Mouse (Mus musculus): ENCODE results near the gene Nfam1. TPM values are rescaled to one million over a fixed set of nuclear protein-coding genes. Genes with fewer than 3 reads are reported as not detected.
A peak's percentile ranks its signal among the peaks of the same experiment; 100 is the strongest.

Gene Nfam1
- polyA plus RNA-seq, 1 experiment from 2014 or later = 1.7 TPM

GRCm38 (mm10) chr15:82955286-82955685 lies 77.8 kb downstream of the Nfam1 start:
- H3K9ac ChIP-seq (replicated peaks) = no peak overlapping the region
- peaks cover 95% of the 10 kb centered on the region for H3K4me1 ChIP-seq
- H3K4me2 ChIP-seq = no peak overlapping the region
- peaks cover 45% of the 10 kb centered on the region for H3K27me3 ChIP-seq (replicated peaks)
- no peak overlapping the region for H3K4me3 ChIP-seq (replicated peaks)
- WGBS = 83% methylated on average over 8 of the region's 8 CpGs
- no peak overlapping the region for H3K27ac ChIP-seq (replicated peaks)
- H3K9me3 ChIP-seq (replicated peaks) = no peaks in the 10 kb centered on the region
- ATAC-seq (ENCODE audit: low FRiP score) = no peak
- no peaks in the 10 kb centered on the region for H3K36me3 ChIP-seq

DNA sequence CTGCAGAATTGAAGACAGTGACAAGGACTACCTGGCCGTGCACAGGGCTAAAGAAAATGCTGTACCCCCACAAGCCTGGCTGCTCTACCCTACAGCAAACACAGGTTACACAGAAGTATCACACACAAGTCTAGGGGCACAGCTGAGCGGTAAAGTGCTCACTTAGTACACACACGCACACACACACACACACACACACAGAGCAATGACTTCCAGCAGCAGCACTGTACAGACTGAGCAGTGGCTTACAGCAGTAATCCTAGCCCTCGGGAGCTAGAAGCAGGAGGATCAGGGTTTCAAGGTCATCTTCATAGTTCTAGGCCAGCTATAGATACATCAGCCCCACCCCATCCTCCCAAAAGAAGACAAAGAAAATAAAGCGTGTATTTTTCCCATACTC lies 79.1 kb downstream of the Nfam1 start:
- no peak overlapping the region for H3K9ac ChIP-seq (replicated peaks)
- H3K9me3 ChIP-seq (replicated peaks) = no peaks in the 10 kb centered on the region
- H3K4me3 ChIP-seq (replicated peaks) = no peak overlapping the region
- WGBS = 72% methylated on average over 5 of the region's 5 CpGs
- ATAC-seq (ENCODE audit: low FRiP score) = no peak
- H3K4me2 ChIP-seq = no peak overlapping the region
- H3K36me3 ChIP-seq = no peaks in the 10 kb centered on the region
- H3K27ac ChIP-seq (replicated peaks) = no peak overlapping the region
- peaks cover 93% of the 10 kb centered on the region for H3K4me1 ChIP-seq
- peaks cover 50% of the 10 kb centered on the region for H3K27me3 ChIP-seq (replicated peaks)

DNA sequence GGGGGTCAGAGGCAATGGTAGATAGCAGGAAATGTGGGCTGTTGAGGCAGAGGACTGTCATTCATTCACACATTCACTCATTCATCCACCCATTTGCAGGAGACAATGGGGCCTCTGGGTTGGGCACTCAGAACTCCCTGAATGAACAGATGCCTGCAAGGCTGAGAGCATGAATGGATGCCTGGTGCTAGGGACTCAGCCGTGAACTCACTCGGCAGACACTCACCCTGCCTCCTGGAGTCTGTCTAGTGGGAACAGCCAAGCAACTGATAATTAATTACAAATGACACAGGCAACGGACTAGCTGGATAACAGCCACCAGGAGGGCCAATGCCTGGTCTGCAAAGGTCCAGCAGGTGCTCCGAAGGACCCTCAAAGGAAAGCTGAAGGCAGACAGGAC lies 80.0 kb downstream of the Nfam1 start:
- H3K4me3 ChIP-seq (replicated peaks) = no peak overlapping the region
- H3K27ac ChIP-seq (replicated peaks) = no peak overlapping the region
- H3K36me3 ChIP-seq = no peaks in the 10 kb centered on the region
- WGBS = 17% methylated on average over 4 of the region's 4 CpGs
- H3K4me1 ChIP-seq = peaks cover 88% of the 10 kb centered on the region
- H3K9me3 ChIP-seq (replicated peaks) = no peaks in the 10 kb centered on the region
- H3K9ac ChIP-seq (replicated peaks) = no peak overlapping the region
- ATAC-seq (ENCODE audit: low FRiP score) = no peak
- no peak overlapping the region for H3K4me2 ChIP-seq
- peaks cover 57% of the 10 kb centered on the region for H3K27me3 ChIP-seq (replicated peaks)

DNA sequence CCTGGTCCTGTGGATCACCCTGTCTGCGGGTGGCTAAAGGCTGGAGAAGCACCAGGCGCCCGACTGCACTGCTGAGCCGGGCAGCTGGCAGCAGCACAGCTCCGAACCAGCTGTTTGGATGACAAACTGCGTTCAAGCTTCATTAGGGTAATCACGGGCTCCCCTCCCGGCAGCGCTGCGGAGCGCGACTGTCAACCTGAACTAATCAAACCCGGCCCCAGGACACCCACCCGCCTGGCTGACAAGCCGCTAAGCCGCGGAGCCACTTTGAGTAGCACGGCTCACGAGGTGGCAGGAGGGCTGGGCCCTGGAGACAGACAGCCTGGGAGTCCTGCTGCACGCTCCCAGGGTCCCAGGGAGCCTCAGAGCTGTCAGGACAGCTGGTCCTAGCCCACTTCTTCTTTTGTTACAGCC lies 80.8 kb downstream of the Nfam1 start:
- H3K4me1 ChIP-seq = peaks cover 80% of the 10 kb centered on the region
- ATAC-seq (ENCODE audit: low FRiP score) = no peak
- no peak overlapping the region for H3K4me3 ChIP-seq (replicated peaks)
- H3K36me3 ChIP-seq = no peaks in the 10 kb centered on the region
- H3K27me3 ChIP-seq (replicated peaks) = peaks cover 58% of the 10 kb centered on the region
- 6% methylated on average over 20 of the region's 20 CpGs for WGBS
- H3K9ac ChIP-seq (replicated peaks) = no peak overlapping the region; the same call in 1 of the 2 replicates
- H3K27ac ChIP-seq (replicated peaks) = peak overlapping the region; percentile 54; the same call in 1 of the 2 replicates
- peak overlapping the region; percentile 29 for H3K4me2 ChIP-seq
- H3K9me3 ChIP-seq (replicated peaks) = no peaks in the 10 kb centered on the region

DNA sequence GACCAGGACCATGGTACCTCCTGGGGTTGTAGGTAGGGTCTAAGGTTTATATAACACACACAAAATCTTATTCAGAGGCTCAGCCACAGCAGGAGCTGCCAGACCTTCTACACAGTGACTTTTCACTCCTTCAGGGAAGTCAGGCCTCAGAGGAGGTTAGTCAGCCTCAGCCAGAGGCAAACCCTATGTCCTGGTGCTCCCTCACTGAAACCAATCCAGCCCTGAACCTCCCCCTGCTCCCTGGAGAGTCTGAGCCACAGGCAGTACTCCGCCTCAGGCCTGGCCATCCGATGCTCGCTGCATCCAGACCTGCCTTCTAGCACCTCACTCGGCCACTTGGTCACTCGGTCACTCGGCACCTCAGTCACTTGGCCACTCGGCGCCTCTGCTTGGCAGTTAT lies 82.9 kb downstream of the Nfam1 start:
- Histone ChIP-seq H3K36me3 (no peaks in the 10 kb centered on the region), H3K9me3 (replicated peaks) (no peaks in the 10 kb centered on the region), H3K27ac (replicated peaks) (no peak overlapping the region), H3K4me1 (peaks cover 74% of the 10 kb centered on the region), H3K27me3 (replicated peaks) (peaks cover 52% of the 10 kb centered on the region), H3K4me2 (no peak overlapping the region), H3K9ac (replicated peaks) (no peak overlapping the region), H3K4me3 (replicated peaks) (no peak overlapping the region)
- WGBS = 30% methylated on average over 8 of the region's 8 CpGs
- no peak for ATAC-seq (ENCODE audit: low FRiP score)

DNA sequence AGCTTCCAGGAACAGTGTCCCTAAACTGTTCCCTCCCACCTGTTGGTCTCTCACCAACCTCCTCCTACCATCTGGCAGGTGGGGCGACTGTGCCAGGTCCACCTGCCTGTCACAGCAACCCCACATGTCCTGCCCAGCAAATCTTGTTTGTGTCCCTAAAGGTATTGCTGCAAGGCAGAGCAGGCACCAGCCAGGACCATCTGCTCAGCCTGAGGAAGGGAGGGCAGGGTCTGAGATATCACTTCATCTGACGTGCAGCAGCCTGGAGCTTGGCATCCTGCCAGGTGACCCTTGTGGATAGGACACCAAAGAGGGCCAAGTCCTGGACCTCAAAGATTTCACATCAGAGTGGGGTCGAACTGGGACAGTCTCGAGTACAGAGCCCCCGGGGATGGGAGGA lies 85.7 kb downstream of the Nfam1 start:
- ATAC-seq (ENCODE audit: low FRiP score) = no peak

GRCm38 (mm10) chr15:82944479-82945195 lies 88.5 kb downstream of the Nfam1 start:
- 53% methylated on average over 9 of the region's 9 CpGs for WGBS
- Histone ChIP-seq H3K27me3 (replicated peaks) (peaks cover 19% of the 10 kb centered on the region), H3K4me3 (replicated peaks) (no peak overlapping the region), H3K36me3 (no peaks in the 10 kb centered on the region), H3K27ac (replicated peaks) (no peak overlapping the region), H3K4me1 (peaks cover 74% of the 10 kb centered on the region), H3K9ac (replicated peaks) (no peak overlapping the region), H3K9me3 (replicated peaks) (no peaks in the 10 kb centered on the region), H3K4me2 (no peak overlapping the region)
- ATAC-seq (ENCODE audit: low FRiP score) = no peak

More for the DNA sequence above, 85.7 kb downstream of the Nfam1 start:
- H3K36me3 ChIP-seq = no peaks in the 10 kb centered on the region
- no peak overlapping the region for H3K27ac ChIP-seq (replicated peaks)
- WGBS = 71% methylated on average over 5 of the region's 5 CpGs
- no peaks in the 10 kb centered on the region for H3K9me3 ChIP-seq (replicated peaks)
- H3K4me1 ChIP-seq = peaks cover 74% of the 10 kb centered on the region
- no peak overlapping the region for H3K9ac ChIP-seq (replicated peaks)
- H3K4me3 ChIP-seq (replicated peaks) = no peak overlapping the region
- no peak overlapping the region for H3K4me2 ChIP-seq
- H3K27me3 ChIP-seq (replicated peaks) = peaks cover 39% of the 10 kb centered on the region

Small RNAs within 50 kb of the gene (microRNA-seq; reads per million reads assigned to microRNA genes)
- gene Mir3080 = 7.8 reads per million, percentile 23 among the genes with 10 or more reads in this experiment

Other genes with a start within 250 kb of the Nfam1 start
- gene Cyp2d26, start 239.0 kb downstream of the Nfam1 start, polyA plus RNA-seq (2015; fragmentation: Nextera tagmentation; extraction: Ambion mirVana) = 0.45 TPM in 1 of 2 replicates, not detected in the other
- 11.2 and 11.5 TPM in 2 replicates for gene Tcf20, start 45.4 kb downstream of the Nfam1 start, polyA plus RNA-seq (2015; fragmentation: Nextera tagmentation; extraction: Ambion mirVana)
- 30.9 and 42.9 TPM in 2 replicates for gene Serhl, start 56.2 kb upstream of the Nfam1 start, polyA plus RNA-seq (2015; fragmentation: Nextera tagmentation; extraction: Ambion mirVana)
- gene Rrp7a, start 89.5 kb upstream of the Nfam1 start, polyA plus RNA-seq (2015; fragmentation: Nextera tagmentation; extraction: Ambion mirVana) = 77.4 and 81.1 TPM in 2 replicates
- gene Poldip3, start 116.1 kb upstream of the Nfam1 start, polyA plus RNA-seq (2015; fragmentation: Nextera tagmentation; extraction: Ambion mirVana) = 127 and 134 TPM in 2 replicates
- gene Cyb5r3, start 139.3 kb upstream of the Nfam1 start, polyA plus RNA-seq (2015; fragmentation: Nextera tagmentation; extraction: Ambion mirVana) = 112 and 128 TPM in 2 replicates
- 2.5 and 4.2 TPM in 2 replicates for gene A4galt, start 218.5 kb upstream of the Nfam1 start, polyA plus RNA-seq (2015; fragmentation: Nextera tagmentation; extraction: Ambion mirVana)